Mouse (Mus musculus): Measurements from ENCODE around the gene Trim17. TPM values are rescaled to one million over a fixed set of nuclear protein-coding genes. Genes with fewer than 3 reads are reported as not detected.
A peak's percentile ranks its signal among the peaks of the same experiment; 100 is the strongest.

The Trim17 gene
- total RNA-seq, 2 experiments from 2014 or later = 2.8 to 3.7 TPM

- DNase-seq (ENCODE audit: extremely low spot score in 1 of 2, low spot score in 2 of 2) = no peak
- intact Hi-C loops (cut with DNase I) = no loop called here
These were observed 26.0 kb downstream of the Trim17 start for GRCm38 (mm10) chr11:58980381-58980990.

GRCm38 (mm10) chr11:58981541-58982447 is 27.3 kb downstream of the Trim17 start:
- intact Hi-C loops (cut with DNase I) = no loop called here
- DNase-seq (ENCODE audit: extremely low spot score in 1 of 2, low spot score in 2 of 2) = peak; percentile 70 to 87

GRCm38 (mm10) chr11:58982471-58983097 is 28.1 kb downstream of the Trim17 start:
- intact Hi-C loops (cut with DNase I) = no loop called here
- peak in 1 of 2 experiments; percentile 38 for DNase-seq (ENCODE audit: extremely low spot score in 1 of 2, low spot score in 2 of 2)

- intact Hi-C loops (cut with DNase I) = no loop called here
- DNase-seq (ENCODE audit: extremely low spot score in 1 of 2, low spot score in 2 of 2) = peak in 1 of 2 experiments; percentile 7
These were observed 29.3 kb downstream of the Trim17 start for GRCm38 (mm10) chr11:58983691-58984341.

GRCm38 (mm10) chr11:58984657-58985056 is 30.2 kb downstream of the Trim17 start:
- intact Hi-C loops (cut with DNase I) = no loop called here
- peak in 1 of 2 experiments; percentile 18 for DNase-seq (ENCODE audit: extremely low spot score in 1 of 2, low spot score in 2 of 2)

- intact Hi-C loops (cut with DNase I) = no loop called here
- peak in 1 of 2 experiments; percentile 15 for DNase-seq (ENCODE audit: extremely low spot score in 1 of 2, low spot score in 2 of 2)
These were observed 30.9 kb downstream of the Trim17 start for GRCm38 (mm10) chr11:58985299-58985917.

- intact Hi-C loops (cut with DNase I) = no loop called here
- DNase-seq (ENCODE audit: extremely low spot score in 1 of 2, low spot score in 2 of 2) = peak in 1 of 2 experiments; percentile 6
These were observed 34.7 kb downstream of the Trim17 start for GRCm38 (mm10) chr11:58989166-58989565.

- intact Hi-C loops (cut with DNase I) = no loop called here
- DNase-seq (ENCODE audit: extremely low spot score in 1 of 2, low spot score in 2 of 2) = peak in 1 of 2 experiments; percentile 38
These were observed 35.7 kb downstream of the Trim17 start for GRCm38 (mm10) chr11:58990141-58990540.

- peak in 1 of 2 experiments; percentile 60 for DNase-seq (ENCODE audit: extremely low spot score in 1 of 2, low spot score in 2 of 2)
These were observed 36.3 kb downstream of the Trim17 start for GRCm38 (mm10) chr11:58990794-58991193.

GRCm38 (mm10) chr11:58991911-58992310 is 37.4 kb downstream of the Trim17 start:
- intact Hi-C loops (cut with DNase I) = no loop called here
- peak in 1 of 2 experiments; percentile 11 for DNase-seq (ENCODE audit: extremely low spot score in 1 of 2, low spot score in 2 of 2)

More at GRCm38 (mm10) chr11:58990794-58991193, 36.3 kb downstream of the Trim17 start:
- intact Hi-C loops (cut with DNase I) = no loop called here

GRCm38 (mm10) chr11:58993091-58993670 is 38.7 kb downstream of the Trim17 start:
- intact Hi-C loops (cut with DNase I) = no loop called here
- no peak for DNase-seq (ENCODE audit: extremely low spot score in 1 of 2, low spot score in 2 of 2)

- DNase-seq (ENCODE audit: extremely low spot score in 1 of 2, low spot score in 2 of 2) = peak in 1 of 2 experiments; percentile 74
- intact Hi-C loops (cut with DNase I) = no loop called here
These were observed 39.9 kb downstream of the Trim17 start for GRCm38 (mm10) chr11:58994337-58994826.

- peak in 1 of 2 experiments; percentile 14 for DNase-seq (ENCODE audit: extremely low spot score in 1 of 2, low spot score in 2 of 2)
- intact Hi-C loops (cut with DNase I) = no loop called here
These were observed 40.7 kb downstream of the Trim17 start for GRCm38 (mm10) chr11:58995061-58995806.

- intact Hi-C loops (cut with DNase I) = no loop called here
- peak in 1 of 2 experiments; percentile 40 for DNase-seq (ENCODE audit: extremely low spot score in 1 of 2, low spot score in 2 of 2)
These were observed 41.4 kb downstream of the Trim17 start for GRCm38 (mm10) chr11:58995807-58996370.

- intact Hi-C loops (cut with DNase I) = no loop called here
- no peak for DNase-seq (ENCODE audit: extremely low spot score in 1 of 2, low spot score in 2 of 2)
These were observed 43.1 kb downstream of the Trim17 start for GRCm38 (mm10) chr11:58997541-58997940.

GRCm38 (mm10) chr11:58999158-58999557 is 44.7 kb downstream of the Trim17 start:
- intact Hi-C loops (cut with DNase I) = no loop called here
- no peak for DNase-seq (ENCODE audit: extremely low spot score in 1 of 2, low spot score in 2 of 2)

- no peak for DNase-seq (ENCODE audit: extremely low spot score in 1 of 2, low spot score in 2 of 2)
- intact Hi-C loops (cut with DNase I) = no loop called here
These were observed 45.3 kb downstream of the Trim17 start for GRCm38 (mm10) chr11:58999830-59000229.

All from left cerebral cortex, postnatal 10 days (tissue).